Mouse (Mus musculus) limb, embryonic 14.5 days (tissue): ENCODE measurements around the gene Mmp24. TPM values are rescaled to one million over a fixed set of nuclear protein-coding genes. Genes with fewer than 3 reads are reported as not detected.

Experiments used
- ATAC-seq: fragments of 200-750 bp; cut with Nextera tagmentation; 2 replicates; pipeline ENCODE4 v1.8.0; 2017; ENCODE audit warnings: low read depth, moderate number of reproducible peaks, moderate TSS enrichment; ENCODE audit not compliant: low FRiP score
- DNase-seq: peaks from one replicate; pipeline ENCODE4 v3.0.0-alpha.2; 2015; ENCODE audit warnings: low spot score
- H3K27ac ChIP-seq: fragments of 300-500 bp; sonication (generic); replicated peaks from 2 replicates; pipeline ENCODE4 v1.5.1; 2014; ENCODE audit warnings: low read depth, mild to moderate bottlenecking, low read length, moderate library complexity, mixed read lengths
- H3K27me3 ChIP-seq: fragments of 300-500 bp; sonication (generic); 2 replicates; pipeline ENCODE4 v1.6.1; 2014; ENCODE audit warnings: low read length, mixed read lengths; ENCODE audit not compliant: control insufficient read depth, insufficient read depth
- H3K36me3 ChIP-seq: fragments of 300-500 bp; sonication (generic); 2 replicates; pipeline ENCODE4 v1.6.1; 2014; ENCODE audit warnings: mild to moderate bottlenecking, low read length, moderate library complexity, mixed read lengths; ENCODE audit not compliant: control insufficient read depth, insufficient read depth
- H3K4me1 ChIP-seq: fragments of 300-500 bp; sonication (generic); 2 replicates; pipeline ENCODE4 v1.6.1; 2014; ENCODE audit warnings: antibody characterized with exemption, low read length, mixed read lengths; ENCODE audit not compliant: control insufficient read depth, insufficient read depth
- H3K4me2 ChIP-seq: fragments of 300-500 bp; sonication (generic); replicated peaks from 2 replicates; pipeline ENCODE4 v1.6.1; 2014; ENCODE audit warnings: low read depth, mild to moderate bottlenecking, low read length, moderate library complexity; ENCODE audit not compliant: severe bottlenecking
- H3K4me3 ChIP-seq: fragments of 300-500 bp; sonication (generic); replicated peaks from 2 replicates; pipeline ENCODE4 v1.5.1; 2014; ENCODE audit warnings: low read length
- H3K9ac ChIP-seq: fragments of 300-500 bp; sonication (generic); 2 replicates; pipeline ENCODE4 v1.6.1; 2014; ENCODE audit warnings: mild to moderate bottlenecking, low read depth, low read length, moderate library complexity; ENCODE audit not compliant: severe bottlenecking
- H3K9me3 ChIP-seq: fragments of 300-500 bp; sonication (generic); 2 replicates; pipeline ENCODE4 v1.6.1; 2016; ENCODE audit warnings: low read length; ENCODE audit not compliant: control insufficient read depth
- POLR2A ChIP-seq: fragments of 200-500 bp; IDR thresholded peaks from 2 replicates; pipeline ENCODE4 v1.8.0; 2012; ENCODE audit warnings: inconsistent platforms, mild to moderate bottlenecking, moderate library complexity, borderline replicate concordance; ENCODE audit not compliant: insufficient read depth, insufficient read length; ENCODE audit errors: extremely low read depth
- WGBS: fragments of 180-500 bp; shearing (Covaris S2); extraction: QIAGEN DNeasy Blood & Tissue Kit; methylation state at CpG from one replicate; pipeline ENCODE4 v1.1.7; 2014; 5-methylcytosine and 5-hydroxymethylcytosine counted together
- polyA plus RNA-seq, 2 experiments: library from polyadenylated mRNA; depleted of rRNA in 1 of 2; stranded (reverse) in 1 of 2; unstranded in 1 of 2; fragments of >200 nt; fragmentation: Nextera tagmentation in 1 of 2; extraction: Ambion mirVana in 1 of 2; gene quantifications; 2 replicates each; pipeline versions ENCODE4 v1.2.1 to v1.2.3; 2012 to 2014

Mmp24 gene
- polyA plus RNA-seq, 2 experiments, result 0.04 to 0.30 TPM

DNA sequence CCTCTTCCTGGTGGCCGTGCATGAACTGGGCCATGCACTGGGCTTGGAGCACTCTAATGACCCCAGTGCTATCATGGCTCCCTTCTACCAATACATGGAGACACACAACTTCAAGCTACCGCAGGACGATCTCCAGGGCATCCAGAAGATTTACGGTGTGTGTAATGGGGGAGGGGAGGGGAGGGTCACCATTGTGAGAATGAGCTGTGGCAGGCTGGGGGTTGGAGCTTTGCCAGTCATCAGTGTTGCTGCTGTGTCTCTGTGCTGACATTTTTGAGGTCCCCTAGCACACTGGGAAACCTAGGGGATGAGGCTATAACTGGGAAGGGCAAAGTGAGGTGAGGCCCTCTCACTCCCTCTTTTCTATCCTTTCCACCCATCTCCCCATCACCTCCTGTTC is 32.3 kb downstream of the Mmp24 start:
- no peak for DNase-seq
- no peak for ATAC-seq
- Histone ChIP-seq H3K36me3 (no peaks in the 10 kb centered on the region), H3K4me1 (no peaks in the 10 kb centered on the region), H3K27ac (no peak overlapping the region), H3K4me3 (no peak overlapping the region), H3K27me3 (no peaks in the 10 kb centered on the region), H3K4me2 (no peak overlapping the region), H3K9me3 (no peaks in the 10 kb centered on the region), H3K9ac (no peak overlapping the region)
- TF ChIP-seq POLR2A, result no peak
- WGBS, result 45% methylated on average over 4 of the region's 4 CpGs

DNA sequence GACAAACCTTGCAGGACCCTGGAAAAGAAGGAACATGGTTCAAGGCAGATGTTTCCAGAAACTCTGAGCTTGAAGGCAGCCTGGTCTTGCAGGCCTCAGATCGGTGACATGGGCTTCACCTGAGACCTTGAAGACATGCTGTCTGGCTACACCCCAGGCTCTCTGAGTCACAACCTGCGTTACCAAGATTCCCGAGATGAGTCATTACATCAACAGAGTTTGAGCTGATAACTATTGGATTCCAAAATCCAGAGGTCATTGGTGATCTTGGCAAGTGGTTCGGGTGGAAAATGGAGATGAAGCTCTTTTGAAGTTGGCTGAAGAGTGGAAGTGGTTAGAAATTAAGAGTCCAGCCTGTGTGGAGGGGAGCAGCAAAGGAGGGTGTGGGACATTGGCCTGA is 34.5 kb downstream of the Mmp24 start:
- Histone ChIP-seq H3K4me3 (no peak overlapping the region), H3K9me3 (no peaks in the 10 kb centered on the region), H3K4me1 (no peaks in the 10 kb centered on the region), H3K9ac (no peak overlapping the region), H3K4me2 (no peak overlapping the region), H3K36me3 (no peaks in the 10 kb centered on the region), H3K27me3 (no peaks in the 10 kb centered on the region), H3K27ac (no peak overlapping the region)
- 83% methylated on average over 4 of the region's 4 CpGs for WGBS
- no peak for ATAC-seq
- no peak for DNase-seq
- no peak for TF ChIP-seq POLR2A

DNA sequence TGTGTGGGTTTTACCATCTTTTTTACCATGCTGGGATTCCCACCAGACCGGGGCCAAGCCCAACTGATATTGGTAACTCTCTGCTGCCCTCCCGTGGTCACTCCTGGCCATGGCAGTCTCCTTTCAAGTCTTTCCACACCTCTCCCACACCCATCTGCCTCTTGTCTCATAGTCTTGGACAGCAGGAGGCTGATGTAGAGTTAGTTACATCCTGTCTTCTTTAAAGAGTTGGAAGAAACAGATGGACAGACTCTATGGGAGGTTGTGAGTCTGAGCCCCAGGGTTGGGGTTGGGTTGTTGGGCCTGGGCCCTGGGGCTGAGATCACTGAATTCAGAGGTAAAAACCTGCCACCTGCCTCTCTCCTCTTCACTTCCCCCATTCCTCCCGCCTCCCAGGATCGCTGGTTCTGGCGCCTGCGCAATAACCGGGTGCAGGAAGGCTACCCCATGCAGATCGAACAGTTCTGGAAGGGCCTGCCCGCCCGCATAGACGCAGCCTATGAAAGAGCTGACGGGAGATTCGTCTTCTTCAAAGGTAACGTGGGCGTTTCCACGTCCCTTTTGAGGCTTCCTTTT is 36.8 kb downstream of the Mmp24 start:
- Histone ChIP-seq H3K9me3 (no peaks in the 10 kb centered on the region), H3K4me2 (no peak overlapping the region), H3K27me3 (no peaks in the 10 kb centered on the region), H3K4me3 (no peak overlapping the region), H3K4me1 (no peaks in the 10 kb centered on the region), H3K9ac (no peak overlapping the region), H3K27ac (no peak overlapping the region), H3K36me3 (no peaks in the 10 kb centered on the region)
- peak; percentile 55 for DNase-seq
- TF ChIP-seq POLR2A, result no peak
- 0 out of 2 replicates have a peak, but pooled peaks have one; percentile 29 for ATAC-seq
- WGBS, result 38% methylated on average over 16 of the region's 16 CpGs

- no peak overlapping the region for H3K4me3 ChIP-seq
- ATAC-seq (no peak), DNase-seq (no peak)
- no peaks in the 10 kb centered on the region; the same call in 1 of the 2 replicates for H3K4me1 ChIP-seq
- H3K27ac ChIP-seq, result no peak overlapping the region
- WGBS, result 84% methylated on average over 4 of the region's 4 CpGs
- no peak for TF ChIP-seq POLR2A
- H3K27me3 ChIP-seq, result no peaks in the 10 kb centered on the region
- no peaks in the 10 kb centered on the region for H3K9me3 ChIP-seq
- H3K4me2 ChIP-seq, result no peak overlapping the region
- no peaks in the 10 kb centered on the region for H3K36me3 ChIP-seq
- no peak overlapping the region for H3K9ac ChIP-seq
Observed at GRCm38 (mm10) chr2:155812637-155813036, 37.5 kb downstream of the Mmp24 start.

GRCm38 (mm10) chr2:155814829-155815228 is 39.7 kb downstream of the Mmp24 start:
- WGBS, result 14% methylated on average over 5 of the region's 5 CpGs
- no peak for ATAC-seq

More at GRCm38 (mm10) chr2:155814829-155815228, 39.7 kb downstream of the Mmp24 start:
- Histone ChIP-seq H3K27ac (no peak overlapping the region), H3K36me3 (peaks cover 6% of the 10 kb centered on the region), H3K4me2 (no peak overlapping the region), H3K4me3 (no peak overlapping the region), H3K9ac (no peak overlapping the region), H3K4me1 (peaks cover 6% of the 10 kb centered on the region), H3K9me3 (no peaks in the 10 kb centered on the region), H3K27me3 (no peaks in the 10 kb centered on the region)
- no peak for DNase-seq
- TF ChIP-seq POLR2A, result no peak
